Mouse (Mus musculus) myocyte (in vitro differentiated cells): ENCODE results near the gene Degs1.

Experiments
- MYOD1 ChIP-seq, 3 experiments: IDR thresholded peaks; one replicate each; pipeline ENCODE4 v1.6.1; 2011; ENCODE audit warnings: control low read depth in 2 of 3, low read depth in 2 of 3, mild to moderate bottlenecking in 2 of 3, moderate library complexity in 1 of 3; ENCODE audit not compliant: insufficient read length in 2 of 3, control insufficient read depth in 1 of 3
- POLR2A ChIP-seq: IDR thresholded peaks from one replicate; pipeline ENCODE4 v1.6.1; 2011; ENCODE audit warnings: low read depth, mild to moderate bottlenecking, control low read depth, moderate library complexity; ENCODE audit not compliant: insufficient read length
- POLR2AphosphoS2 ChIP-seq: IDR thresholded peaks from one replicate; pipeline ENCODE4 v1.6.1; 2011; ENCODE audit warnings: low read depth, control low read depth; ENCODE audit not compliant: insufficient read length

GRCm38 (mm10) chr1:182279436-182279835 is 3.2 kb downstream of the Degs1 start:
- TF ChIP-seq POLR2A: no peak
- no peak for TF ChIP-seq POLR2AphosphoS2
- TF ChIP-seq MYOD1 (IDR thresholded peaks at IDR 0.05; ENCODE audit: control insufficient read depth in 1 of 3, insufficient read length in 2 of 3, low read depth in 2 of 3): no peak
